Mouse (Mus musculus) skeletal muscle tissue, adult 2 months (tissue): ENCODE measurements around the gene Cyp2b23.
"Not testable (repeated sequence)": the region's sequence is repeated elsewhere in the genome, so short reads cannot be mapped to it uniquely, and the experiment has no call there.

Experiments used
- DNase-seq: peaks from one replicate; pipeline ENCODE4 v3.0.0-alpha.2; 2012; ENCODE audit warnings: low read depth, low spot score

The Cyp2b23 gene

GRCm38 (mm10) chr7:26686337-26686736 is at the start of gene Cyp2b23:
Gene Cyp2b23 (minus strand): TSS chr7:26686437.
- no peak for DNase-seq

GRCm38 (mm10) chr7:26711061-26711460 is 24.8 kb upstream of the Cyp2b23 start:
- no peak for DNase-seq

GRCm38 (mm10) chr7:26707061-26707460 is 20.8 kb upstream of the Cyp2b23 start:
- DNase-seq = no peak

- not testable (repeated sequence) for DNase-seq
Observed at GRCm38 (mm10) chr7:26706191-26706590, 20.0 kb upstream of the Cyp2b23 start.

GRCm38 (mm10) chr7:26700151-26700550 is 13.9 kb upstream of the Cyp2b23 start:
- no peak for DNase-seq

- no peak for DNase-seq
Observed at GRCm38 (mm10) chr7:26685713-26686112, 524 bp downstream of the Cyp2b23 start.

- DNase-seq = not testable (repeated sequence)
Observed at GRCm38 (mm10) chr7:26667466-26667865, 18.8 kb downstream of the Cyp2b23 start.

GRCm38 (mm10) chr7:26666011-26666410 is 20.2 kb downstream of the Cyp2b23 start:
- no peak for DNase-seq

GRCm38 (mm10) chr7:26618364-26618763 is 67.9 kb downstream of the Cyp2b23 start, which contains the start of gene Vmn1r185:
Gene Vmn1r185 (minus strand): TSS chr7:26618464.
- DNase-seq = not testable (repeated sequence)
